Mouse (Mus musculus): ENCODE results near the gene Spag9. TPM values are rescaled to one million over a fixed set of nuclear protein-coding genes. Genes with fewer than 3 reads are reported as not detected.

The Spag9 gene
- total and polyA plus RNA-seq, 3 experiments: 23.9 to 155 (median 131) TPM

DNA sequence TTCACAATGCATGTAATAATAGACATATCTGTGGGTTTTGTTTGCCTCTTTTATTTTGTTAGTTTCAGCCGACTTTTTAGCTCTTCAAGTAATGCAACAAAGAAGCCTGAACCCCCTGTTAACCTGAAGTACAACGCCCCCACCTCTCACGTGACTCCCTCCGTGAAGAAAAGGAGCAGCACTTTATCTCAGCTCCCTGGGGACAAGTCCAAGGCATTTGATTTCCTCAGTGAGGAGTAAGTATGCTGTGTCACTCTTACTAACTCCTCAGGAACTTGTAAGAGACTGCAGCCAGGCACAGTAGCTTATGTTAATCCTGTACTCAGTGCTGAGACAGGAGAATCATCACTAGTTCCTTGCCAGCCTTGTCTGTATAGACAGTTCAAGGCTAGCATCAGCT is 94.6 kb downstream of the Spag9 start:
- Histone ChIP-seq H3K36me3 (ENCODE audit: control insufficient read depth, insufficient read depth, low read length) (peaks cover 8% of the 10 kb centered on the region), H3K79me2 (replicated peaks; ENCODE audit: control insufficient read depth, insufficient read depth, low read length) (no peaks in the 10 kb centered on the region), H3K27ac (no peak overlapping the region), H3K4me3 (no peak overlapping the region), H3K4me1 (ENCODE audit: control insufficient read depth, insufficient read depth, low read length) (no peaks in the 10 kb centered on the region; the same call in 1 of the 2 replicates), H3K27me3 (ENCODE audit: control insufficient read depth, insufficient read depth, low read length) (no peaks in the 10 kb centered on the region), H3K9ac (ENCODE audit: low read depth, low read length) (no peak overlapping the region)
- WGBS: 54% methylated on average over 4 of the region's 4 CpGs
- no peak for TF ChIP-seq EP300 (IDR thresholded peaks at IDR 0.05; ENCODE audit: insufficient read depth, low read depth, low read length)
- TF ChIP-seq CTCF (IDR thresholded peaks at IDR 0.05): no peak
- TF ChIP-seq POLR2A (IDR thresholded peaks at IDR 0.05; ENCODE audit: insufficient read depth, low read depth, low read length): no peak
- DNase-seq: no peak
- intact Hi-C loops (cut with DNase I): no loop called here

DNA sequence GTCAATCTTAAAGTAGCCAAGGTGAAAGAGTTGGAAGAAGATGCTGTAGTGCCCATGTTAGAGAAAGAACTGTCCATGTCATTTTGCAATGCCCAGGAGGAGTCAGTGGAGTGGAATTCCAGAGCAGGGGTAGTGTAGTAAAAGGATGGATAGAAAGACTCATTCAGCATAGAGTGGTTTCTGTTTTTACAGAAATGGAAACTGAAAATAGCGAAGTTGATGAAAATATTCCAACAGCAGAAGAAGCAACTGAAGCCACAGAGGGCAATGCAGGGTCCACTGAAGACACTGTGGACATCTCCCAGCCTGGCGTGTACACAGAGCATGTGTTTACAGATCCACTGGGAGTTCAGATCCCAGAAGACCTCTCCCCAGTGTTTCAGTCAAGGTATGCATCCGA is 101.6 kb downstream of the Spag9 start:
- peaks cover 9% of the 10 kb centered on the region for H3K36me3 ChIP-seq (ENCODE audit: control insufficient read depth, insufficient read depth, low read length)
- intact Hi-C loops (cut with DNase I): no loop called here
- H3K27me3 ChIP-seq (ENCODE audit: control insufficient read depth, insufficient read depth, low read length): no peaks in the 10 kb centered on the region

DNA sequence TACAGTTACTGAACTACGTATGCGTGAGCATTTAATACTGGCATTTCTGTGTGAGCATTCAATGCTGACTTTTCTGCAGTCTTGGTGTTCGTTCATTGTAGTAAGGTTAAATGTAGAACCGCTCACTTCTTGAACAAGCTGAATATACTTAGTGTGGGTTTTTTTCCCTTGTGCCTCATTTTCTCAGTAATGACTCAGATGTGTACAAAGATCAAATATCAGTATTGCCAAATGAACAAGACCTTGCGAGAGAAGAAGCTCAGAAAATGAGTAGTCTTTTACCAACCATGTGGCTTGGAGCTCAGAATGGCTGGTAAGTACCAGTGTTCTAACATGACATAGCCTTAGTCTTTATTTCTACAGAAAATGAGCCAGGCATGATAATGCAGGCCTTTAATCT is 102.9 kb downstream of the Spag9 start:
- Histone ChIP-seq H3K27me3 (ENCODE audit: control insufficient read depth, insufficient read depth, low read length) (no peaks in the 10 kb centered on the region), H3K4me3 (no peak overlapping the region), H3K4me1 (ENCODE audit: control insufficient read depth, insufficient read depth, low read length) (no peaks in the 10 kb centered on the region), H3K79me2 (replicated peaks; ENCODE audit: control insufficient read depth, insufficient read depth, low read length) (no peaks in the 10 kb centered on the region), H3K27ac (no peak overlapping the region), H3K9ac (ENCODE audit: low read depth, low read length) (no peak overlapping the region), H3K36me3 (ENCODE audit: control insufficient read depth, insufficient read depth, low read length) (peaks cover 11% of the 10 kb centered on the region)
- TF ChIP-seq EP300 (IDR thresholded peaks at IDR 0.05; ENCODE audit: insufficient read depth, low read depth, low read length) (no peak), CTCF (IDR thresholded peaks at IDR 0.05) (no peak), POLR2A (IDR thresholded peaks at IDR 0.05; ENCODE audit: insufficient read depth, low read depth, low read length) (no peak)
- DNase-seq: no peak
- intact Hi-C loops (cut with DNase I): no loop called here
- 97% methylated on average over 5 of the region's 5 CpGs for WGBS

More for the DNA sequence above, 101.6 kb downstream of the Spag9 start:
- Histone ChIP-seq H3K27ac (no peak overlapping the region), H3K4me1 (ENCODE audit: control insufficient read depth, insufficient read depth, low read length) (no peaks in the 10 kb centered on the region), H3K4me3 (no peak overlapping the region), H3K79me2 (replicated peaks; ENCODE audit: control insufficient read depth, insufficient read depth, low read length) (no peaks in the 10 kb centered on the region), H3K9ac (ENCODE audit: low read depth, low read length) (no peak overlapping the region)
- TF ChIP-seq EP300 (IDR thresholded peaks at IDR 0.05; ENCODE audit: insufficient read depth, low read depth, low read length) (no peak), POLR2A (IDR thresholded peaks at IDR 0.05; ENCODE audit: insufficient read depth, low read depth, low read length) (no peak), CTCF (IDR thresholded peaks at IDR 0.05) (no peak)
- 89% methylated on average over 3 of the region's 3 CpGs for WGBS
- no peak for DNase-seq

DNA sequence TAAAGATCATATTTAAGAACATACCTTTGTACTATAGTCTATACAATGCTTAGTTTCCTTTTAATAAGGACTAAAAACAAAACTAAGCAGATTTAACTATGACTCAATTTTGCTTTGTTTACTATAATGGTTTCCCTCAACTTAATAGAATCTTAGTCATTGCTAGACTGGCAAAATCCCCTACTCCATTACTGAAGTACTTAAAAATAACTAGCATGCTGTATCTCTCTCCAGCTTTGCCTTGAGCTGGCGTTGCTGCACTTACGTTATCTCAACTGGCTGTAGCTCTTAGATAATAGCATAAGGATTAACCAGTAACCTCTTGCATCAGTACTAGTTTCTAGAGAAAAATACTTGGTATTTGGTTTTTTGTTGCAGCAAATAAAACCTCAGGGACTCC is 117.9 kb downstream of the Spag9 start:
- Histone ChIP-seq H3K27me3 (ENCODE audit: control insufficient read depth, insufficient read depth, low read length) (no peaks in the 10 kb centered on the region), H3K4me3 (no peak overlapping the region), H3K9ac (ENCODE audit: low read depth, low read length) (no peak overlapping the region), H3K36me3 (ENCODE audit: control insufficient read depth, insufficient read depth, low read length) (peaks cover 4% of the 10 kb centered on the region), H3K27ac (no peak overlapping the region), H3K79me2 (replicated peaks; ENCODE audit: control insufficient read depth, insufficient read depth, low read length) (no peaks in the 10 kb centered on the region), H3K4me1 (ENCODE audit: control insufficient read depth, insufficient read depth, low read length) (no peaks in the 10 kb centered on the region)
- TF ChIP-seq EP300 (IDR thresholded peaks at IDR 0.05; ENCODE audit: insufficient read depth, low read depth, low read length) (no peak), CTCF (IDR thresholded peaks at IDR 0.05) (no peak), POLR2A (IDR thresholded peaks at IDR 0.05; ENCODE audit: insufficient read depth, low read depth, low read length) (no peak)
- intact Hi-C loops (cut with DNase I): no loop called here
- DNase-seq: no peak
- WGBS: 58% methylated on average over 2 of the region's 2 CpGs

DNA sequence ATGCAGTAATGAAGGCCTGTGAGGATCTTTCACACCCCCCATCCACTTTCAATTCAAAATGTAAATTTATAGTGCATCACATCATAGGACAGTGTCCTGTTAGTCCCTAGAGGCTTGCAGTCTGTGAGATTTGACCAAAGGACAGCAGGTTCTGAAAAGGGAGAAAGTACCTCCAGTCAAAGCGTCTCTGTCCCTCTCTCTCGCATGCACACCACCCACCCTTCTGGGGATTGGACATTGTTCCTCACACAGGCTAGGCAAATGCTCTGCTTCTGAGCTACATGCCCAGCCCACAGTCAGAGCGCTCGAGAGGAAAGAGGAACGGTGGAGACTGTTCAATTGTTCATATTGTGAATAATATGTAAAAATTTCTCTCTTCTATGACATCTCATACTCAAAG is 119.5 kb downstream of the Spag9 start:
- H3K9ac ChIP-seq (ENCODE audit: low read depth, low read length): no peak overlapping the region
- H3K27ac ChIP-seq: no peak overlapping the region
- no peaks in the 10 kb centered on the region for H3K79me2 ChIP-seq (replicated peaks; ENCODE audit: control insufficient read depth, insufficient read depth, low read length)
- no peaks in the 10 kb centered on the region for H3K4me1 ChIP-seq (ENCODE audit: control insufficient read depth, insufficient read depth, low read length)
- 99% methylated on average over 5 of the region's 5 CpGs for WGBS
- DNase-seq: no peak
- H3K4me3 ChIP-seq: no peak overlapping the region
- TF ChIP-seq POLR2A (IDR thresholded peaks at IDR 0.05; ENCODE audit: insufficient read depth, low read depth, low read length) (no peak), EP300 (IDR thresholded peaks at IDR 0.05; ENCODE audit: insufficient read depth, low read depth, low read length) (no peak), CTCF (IDR thresholded peaks at IDR 0.05) (no peak)
- no peaks in the 10 kb centered on the region for H3K27me3 ChIP-seq (ENCODE audit: control insufficient read depth, insufficient read depth, low read length)
- H3K36me3 ChIP-seq (ENCODE audit: control insufficient read depth, insufficient read depth, low read length): peaks cover 4% of the 10 kb centered on the region
- intact Hi-C loops (cut with DNase I): no loop called here

DNA sequence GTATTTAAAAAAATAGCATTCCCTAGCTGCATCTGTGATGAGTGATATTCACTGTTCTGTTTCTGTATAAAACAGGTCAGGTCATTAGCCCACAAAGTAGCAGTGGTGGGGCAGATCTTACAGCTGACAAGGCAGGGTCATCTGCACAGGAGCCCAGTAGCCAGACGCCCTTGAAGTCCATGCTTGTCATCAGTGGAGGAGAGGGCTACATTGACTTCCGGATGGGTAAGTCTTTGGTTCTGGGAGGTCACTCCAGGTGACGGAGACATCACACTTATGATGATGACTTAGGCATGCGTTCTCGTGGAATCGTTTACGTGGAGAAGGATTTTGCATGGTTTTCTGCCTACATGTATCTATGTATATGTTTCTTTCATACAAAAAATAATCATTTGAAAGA is 120.8 kb downstream of the Spag9 start:
- H3K4me1 ChIP-seq (ENCODE audit: control insufficient read depth, insufficient read depth, low read length): no peaks in the 10 kb centered on the region
- H3K9ac ChIP-seq (ENCODE audit: low read depth, low read length): no peak overlapping the region
- intact Hi-C loops (cut with DNase I): no loop called here
- peaks cover 7% of the 10 kb centered on the region for H3K36me3 ChIP-seq (ENCODE audit: control insufficient read depth, insufficient read depth, low read length)
- DNase-seq: no peak
- no peak for TF ChIP-seq CTCF (IDR thresholded peaks at IDR 0.05)
- TF ChIP-seq POLR2A (IDR thresholded peaks at IDR 0.05; ENCODE audit: insufficient read depth, low read depth, low read length): no peak
- TF ChIP-seq EP300 (IDR thresholded peaks at IDR 0.05; ENCODE audit: insufficient read depth, low read depth, low read length): no peak
- WGBS: 97% methylated on average over 7 of the region's 7 CpGs
- no peaks in the 10 kb centered on the region for H3K27me3 ChIP-seq (ENCODE audit: control insufficient read depth, insufficient read depth, low read length)
- no peaks in the 10 kb centered on the region for H3K79me2 ChIP-seq (replicated peaks; ENCODE audit: control insufficient read depth, insufficient read depth, low read length)
- no peak overlapping the region for H3K27ac ChIP-seq
- H3K4me3 ChIP-seq: no peak overlapping the region

Measured in heart, adult 2 months (tissue).